Mouse (Mus musculus) liver, adult (tissue): ENCODE measurements at regions not wholly inside any gene's neighbourhood (a gene's known extent, or its start where the extent isn't known, plus 50 kb on each side); places are given as distances from the start of the nearest gene placed in this dataset.

ENCODE experiments used
- GATA4 ChIP-seq: IDR thresholded peaks from 2 replicates; pipeline ENCODE4 v1.6.1; 2014; ENCODE audit warnings: mild to moderate bottlenecking, low read length; ENCODE audit not compliant: insufficient replicate concordance

DNA sequence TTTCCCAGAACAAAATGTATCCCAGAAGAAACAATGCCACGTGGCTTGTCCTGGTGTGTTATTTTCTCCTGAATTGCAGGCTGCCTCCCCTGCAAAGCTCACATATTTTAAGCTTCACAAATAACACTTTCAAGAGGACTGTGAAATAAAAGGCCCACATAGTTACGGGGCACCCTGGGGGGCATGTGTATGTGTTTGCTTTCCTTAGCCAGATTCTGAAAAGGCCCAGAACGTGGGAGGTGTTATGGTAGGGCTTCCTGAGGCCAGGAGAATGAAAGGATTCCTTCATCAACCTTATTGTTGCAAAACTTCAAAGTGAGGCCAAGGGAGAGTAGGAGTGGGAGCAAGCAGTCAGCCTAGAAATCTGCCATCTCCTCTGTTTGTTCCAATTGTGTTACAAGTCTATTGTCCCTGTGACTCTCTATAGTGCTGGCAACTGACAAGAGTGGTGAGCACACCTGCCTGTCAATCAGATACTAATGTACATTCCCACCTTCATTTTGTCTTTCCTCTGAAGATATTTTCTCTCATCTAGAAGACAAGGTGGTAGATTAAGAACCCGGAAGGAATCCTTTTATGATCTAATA is 131.3 kb upstream of the Fam84a start:
- no peak for TF ChIP-seq GATA4

DNA sequence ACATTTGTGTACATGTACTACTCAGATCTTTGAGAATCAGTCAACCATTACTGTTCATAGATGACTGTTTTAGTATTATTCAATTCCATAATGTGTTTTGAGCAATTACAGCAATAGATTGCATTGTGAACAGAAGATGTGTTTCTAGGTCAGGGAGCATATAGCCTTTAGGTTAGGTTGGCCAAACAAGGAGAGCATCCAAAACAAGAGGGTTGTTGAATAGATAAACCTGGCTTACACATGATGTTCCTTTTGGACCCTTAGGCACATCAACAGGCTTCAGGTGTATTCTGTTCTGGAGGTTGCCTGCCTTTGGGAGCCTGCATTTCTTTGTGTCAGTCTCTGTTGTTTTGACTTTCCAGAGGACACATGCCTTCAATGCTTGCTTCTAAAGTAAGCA is 123.4 kb upstream of the Fam84a start:
- no peak for TF ChIP-seq GATA4

DNA sequence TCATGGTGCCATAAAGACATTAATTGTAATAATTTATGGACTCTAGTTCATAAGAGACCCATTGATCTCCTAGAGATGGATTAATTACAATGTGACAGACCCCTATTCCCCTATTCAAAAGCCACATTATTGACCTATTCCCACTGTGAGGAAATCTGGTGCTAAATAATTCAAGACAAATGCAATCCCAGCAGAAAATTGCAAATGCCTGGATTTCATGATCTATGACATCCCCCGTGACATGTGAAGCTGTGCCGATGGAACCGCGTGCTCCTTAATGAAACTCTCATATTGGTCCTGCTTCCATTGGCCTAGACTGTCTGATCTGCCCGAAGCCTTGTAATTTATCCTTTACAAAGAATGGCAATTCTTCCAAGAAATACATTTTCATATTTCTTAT is 122.9 kb upstream of the Fam84a start:
- TF ChIP-seq GATA4 = no peak

DNA sequence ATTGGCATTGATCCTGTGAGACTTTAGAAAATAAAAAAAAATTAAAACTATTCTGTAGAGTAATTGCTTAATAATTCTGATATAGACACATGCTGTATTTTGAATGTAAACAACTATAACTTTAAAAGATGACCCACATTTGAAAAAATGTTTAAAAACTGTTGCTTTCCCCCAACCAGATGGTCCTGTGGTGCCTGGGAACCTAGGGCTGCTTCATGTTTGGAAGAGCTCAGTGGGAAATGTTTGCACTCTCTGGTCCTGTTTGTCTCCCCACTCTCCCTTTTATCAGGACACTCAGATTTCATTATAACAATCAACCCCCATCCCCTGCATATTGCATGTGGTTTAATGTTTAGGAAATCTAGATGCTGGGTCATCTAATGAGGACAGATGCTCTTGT is 119.4 kb upstream of the Fam84a start:
- peak; percentile 21; the same call in 1 of the 2 replicates for TF ChIP-seq GATA4

DNA sequence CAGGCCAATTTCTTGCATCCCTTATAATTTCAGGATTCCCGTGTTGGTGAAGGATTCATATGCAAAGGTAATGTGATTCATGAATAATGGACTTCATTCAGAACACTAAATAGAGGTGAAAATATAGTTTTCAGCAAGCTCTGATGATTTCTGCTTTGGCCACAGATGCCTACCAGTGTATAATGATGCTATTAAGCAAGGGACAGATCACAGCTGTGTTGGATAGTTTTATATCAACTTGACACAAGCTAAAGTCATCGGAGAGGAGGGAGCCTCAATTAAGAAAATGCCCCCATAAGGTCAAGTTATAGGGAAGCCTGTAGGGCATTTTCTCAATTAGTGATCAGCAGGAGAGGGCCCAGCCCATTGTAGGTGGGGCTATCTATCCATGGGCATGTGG is 109.2 kb upstream of the Fam84a start:
- TF ChIP-seq GATA4 = no peak

DNA sequence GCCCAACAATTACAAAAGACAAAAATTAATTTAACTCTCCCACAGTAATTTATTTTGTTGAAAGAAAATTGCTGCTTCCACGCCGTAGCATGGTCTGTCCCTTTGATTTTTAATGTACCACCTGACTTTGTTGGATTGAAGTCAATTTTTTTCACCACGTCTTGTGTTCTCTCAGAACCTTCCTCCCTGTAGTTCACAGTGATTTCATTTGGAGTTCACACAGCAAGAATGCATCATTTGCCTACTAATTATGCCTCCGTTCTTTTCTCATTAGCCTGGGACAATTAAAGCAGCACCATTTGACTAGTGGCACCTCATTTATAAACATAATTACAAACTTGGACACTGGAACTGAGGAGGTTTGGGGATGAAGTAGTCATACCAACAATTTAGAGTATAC is 108.4 kb upstream of the Fam84a start:
- no peak for TF ChIP-seq GATA4

DNA sequence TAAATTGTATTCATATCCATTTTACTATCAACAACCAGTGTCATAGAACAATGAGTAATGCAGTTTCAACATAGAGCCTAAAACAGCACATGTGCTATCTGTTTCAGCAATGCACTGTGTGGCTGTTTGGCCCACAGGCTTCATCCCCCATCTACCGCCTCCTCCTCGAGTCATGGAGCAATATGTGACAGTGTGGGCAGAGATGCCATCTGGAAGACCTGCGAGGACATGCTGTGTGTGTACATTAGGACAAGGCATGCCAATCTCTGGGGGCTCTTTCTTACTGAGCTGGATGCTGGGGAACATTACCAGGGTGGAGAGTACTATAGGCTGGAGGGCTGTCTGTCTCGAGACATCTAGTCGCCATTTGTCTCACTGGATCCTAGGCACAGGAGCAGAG is 101.5 kb upstream of the Fam84a start:
- TF ChIP-seq GATA4 = no peak

DNA sequence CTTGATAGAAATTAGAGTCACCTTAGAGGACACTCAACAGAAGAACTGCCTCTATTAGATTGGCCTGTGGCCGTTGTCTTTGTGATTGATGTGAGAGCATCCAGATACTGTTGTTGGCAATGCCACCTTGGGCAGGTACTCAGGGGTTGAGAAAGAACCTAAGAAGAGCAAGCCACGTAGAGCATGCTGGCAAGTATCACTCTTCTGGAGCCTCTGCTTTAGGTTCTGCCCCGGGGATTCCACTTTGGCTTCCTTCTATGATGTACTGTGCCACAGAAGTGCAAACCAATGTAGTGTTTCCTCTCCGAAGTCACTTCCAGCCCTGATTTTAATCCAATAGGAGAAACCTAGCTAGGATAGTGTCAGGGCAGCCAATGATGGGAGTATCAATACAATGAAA is 98.3 kb upstream of the Fam84a start:
- TF ChIP-seq GATA4 = no peak

DNA sequence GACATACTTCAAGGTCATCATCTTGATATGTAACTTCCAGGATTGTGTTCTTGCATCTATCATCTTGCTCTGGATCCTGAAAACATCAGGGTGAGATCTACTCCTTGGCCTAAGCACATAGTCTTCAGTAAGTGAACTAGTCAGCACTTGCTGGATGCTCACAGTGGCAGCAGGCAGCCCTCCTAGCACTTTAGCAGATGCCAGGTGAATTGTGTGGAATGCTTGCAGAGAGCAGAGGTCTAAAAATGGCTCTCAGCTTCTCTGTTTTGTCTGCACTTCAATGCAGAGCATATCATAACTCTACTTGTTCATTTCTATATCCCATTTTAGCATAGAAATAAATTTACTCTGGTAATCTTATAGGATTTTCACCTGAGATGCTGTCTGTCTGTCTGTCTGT is 85.8 kb upstream of the Fam84a start:
- TF ChIP-seq GATA4 = no peak

DNA sequence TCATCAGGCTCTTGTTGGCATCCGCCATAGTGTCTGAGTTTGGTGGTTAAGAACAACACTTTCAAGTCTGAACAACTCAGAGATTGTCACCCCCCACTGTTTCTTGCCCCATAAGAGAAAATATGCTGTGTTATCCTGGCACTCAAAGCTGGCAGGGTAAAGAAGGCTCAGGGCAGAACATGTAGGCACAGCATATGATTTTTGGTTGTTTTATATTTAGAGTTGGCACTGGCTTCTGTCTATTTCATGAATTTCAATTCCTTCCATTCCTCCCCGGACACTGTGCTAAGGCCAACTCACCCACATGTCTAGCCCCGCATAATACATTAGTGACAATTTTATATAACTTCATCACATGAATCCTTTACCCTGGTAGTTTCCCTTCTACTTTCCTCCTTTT is 83.5 kb upstream of the Fam84a start:
- TF ChIP-seq GATA4 = no peak

DNA sequence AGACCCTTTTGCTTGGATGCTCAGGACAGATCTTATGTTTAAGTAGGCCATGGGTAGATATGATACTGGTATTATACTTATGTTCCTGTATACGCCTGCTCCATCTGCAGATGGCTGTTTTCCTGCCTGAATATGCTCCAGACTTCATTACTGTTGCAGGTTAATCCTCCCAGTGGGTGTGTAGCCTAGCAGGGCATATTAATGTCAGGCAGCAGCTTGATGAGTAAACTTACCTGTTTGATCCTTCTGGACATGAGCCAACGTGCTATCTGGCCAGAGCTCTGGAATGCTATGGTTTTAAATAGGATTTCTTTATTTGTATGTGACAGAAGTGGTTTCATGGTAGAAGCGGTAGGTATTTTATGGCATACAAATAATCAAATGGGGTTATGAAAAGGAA is 60.8 kb upstream of the Fam84a start:
- no peak for TF ChIP-seq GATA4

DNA sequence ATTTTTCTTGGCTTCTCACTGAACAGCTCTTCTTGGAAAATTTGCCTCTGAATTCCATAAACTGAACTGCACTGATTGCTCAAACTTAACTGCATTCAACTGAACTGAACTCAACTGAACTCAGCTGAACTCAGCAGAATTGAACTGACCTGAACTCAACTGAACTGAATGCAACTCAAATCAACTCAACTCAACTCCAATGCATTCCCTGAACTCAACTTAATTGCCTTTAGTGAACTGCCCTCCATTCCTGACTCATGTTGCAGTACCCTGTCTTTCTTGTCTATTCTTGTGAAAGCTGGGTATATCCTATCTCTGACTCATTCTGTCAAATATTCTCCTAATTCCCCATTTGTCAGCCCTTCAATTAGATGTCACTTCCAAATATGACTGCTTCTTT is 58.0 kb upstream of the Fam84a start:
- TF ChIP-seq GATA4 = no peak

DNA sequence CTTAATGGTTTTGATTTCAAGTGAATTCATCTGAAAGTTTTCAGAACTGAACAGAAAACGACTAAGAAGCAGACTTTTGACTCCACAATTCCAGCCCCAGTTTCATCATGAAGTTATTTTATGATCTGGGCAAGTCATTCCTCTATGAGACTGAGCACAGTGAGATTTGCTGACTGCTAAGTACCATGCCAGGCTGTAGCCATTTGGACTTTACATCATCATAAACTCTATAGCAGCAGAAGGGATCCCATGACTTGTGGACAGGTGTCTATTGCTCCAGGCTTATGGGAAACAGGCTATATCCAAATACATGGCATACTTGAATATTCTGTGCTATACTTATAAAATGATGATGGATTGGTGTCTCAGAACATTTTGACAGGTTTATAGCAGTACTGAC is 55.4 kb upstream of the Fam84a start:
- no peak for TF ChIP-seq GATA4

DNA sequence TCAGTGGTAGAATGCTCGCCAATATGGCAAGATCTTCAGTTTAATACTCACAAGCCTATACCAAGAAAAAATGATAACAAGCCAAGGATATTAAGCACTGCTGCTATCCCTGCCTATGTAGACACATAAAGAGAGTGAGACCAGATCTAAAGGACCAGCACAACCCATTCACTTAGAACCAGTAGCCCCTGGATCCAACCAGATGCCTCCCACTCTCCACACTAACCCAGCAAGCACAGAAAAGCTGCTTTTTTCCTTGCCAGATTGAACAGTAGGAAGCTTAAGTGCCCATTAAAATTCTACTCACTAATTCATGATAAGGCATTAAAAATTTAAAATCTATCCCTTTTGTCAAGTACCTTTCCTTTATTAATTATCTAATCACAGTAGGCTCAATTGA is 52.6 kb upstream of the Fam84a start:
- no peak for TF ChIP-seq GATA4
